Mouse (Mus musculus): ENCODE results near the gene Dio2. TPM values are rescaled to one million over a fixed set of nuclear protein-coding genes. Genes with fewer than 3 reads are reported as not detected.

Gene Dio2
- total RNA-seq (2015) = 0.80 and 0.98 TPM in 2 replicates
- total RNA-seq (2017) = 1.0 and 1.2 TPM in 2 replicates

DNA sequence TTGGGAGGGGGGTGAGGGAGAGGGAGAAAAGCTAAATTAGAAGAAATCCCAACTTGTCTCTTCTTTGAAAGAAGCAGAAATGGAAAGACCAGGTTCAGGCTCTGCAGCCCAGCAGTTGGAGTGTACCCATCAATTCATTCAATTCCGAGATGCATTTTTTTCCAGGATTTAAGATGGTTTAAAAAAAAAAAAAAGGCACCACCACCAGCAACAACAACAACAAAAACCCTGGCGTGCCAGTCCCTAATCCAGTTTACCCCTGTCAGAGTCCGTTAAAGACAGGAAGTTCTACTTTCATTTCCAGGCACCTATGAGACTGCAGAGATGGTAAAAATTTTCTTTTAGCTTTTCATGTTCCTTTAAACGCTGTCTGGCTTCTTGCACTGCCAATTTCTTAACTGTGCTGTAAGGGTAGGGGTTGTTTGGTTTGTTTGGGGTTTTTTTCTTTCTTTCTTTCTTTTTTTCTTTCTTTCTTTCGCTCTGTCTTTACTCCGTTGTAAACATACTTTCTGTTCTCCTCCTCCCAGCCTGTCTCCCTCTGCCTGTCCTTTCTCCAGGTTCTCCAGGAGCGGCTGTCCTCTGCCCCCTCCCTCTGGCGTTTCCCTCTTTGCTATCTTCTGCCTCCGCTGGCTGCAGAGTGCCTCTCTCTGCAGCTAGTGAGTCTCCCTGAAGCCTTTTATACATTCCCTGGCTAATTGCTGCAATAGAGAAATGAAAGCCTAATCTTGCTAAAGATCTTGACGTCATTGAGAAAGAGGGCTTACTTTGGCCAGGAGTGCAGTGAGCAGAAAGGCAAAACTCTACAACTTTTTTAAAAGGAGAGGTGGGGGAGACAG lies at the start of gene Dio2:
TSS of gene Dio2 (minus strand) at position 51 of the 836 bp plus-strand sequence.
- ATAC-seq (ENCODE audit: poor library complexity, severe bottlenecking) = peak; percentile 37

- no peak for ATAC-seq (ENCODE audit: poor library complexity, severe bottlenecking)
These were observed 43.2 kb upstream of the Dio2 start for GRCm38 (mm10) chr12:90781438-90781837.

GRCm38 (mm10) chr12:90744752-90745151 lies 6.5 kb upstream of the Dio2 start:
- no peak for ATAC-seq (ENCODE audit: poor library complexity, severe bottlenecking)

DNA sequence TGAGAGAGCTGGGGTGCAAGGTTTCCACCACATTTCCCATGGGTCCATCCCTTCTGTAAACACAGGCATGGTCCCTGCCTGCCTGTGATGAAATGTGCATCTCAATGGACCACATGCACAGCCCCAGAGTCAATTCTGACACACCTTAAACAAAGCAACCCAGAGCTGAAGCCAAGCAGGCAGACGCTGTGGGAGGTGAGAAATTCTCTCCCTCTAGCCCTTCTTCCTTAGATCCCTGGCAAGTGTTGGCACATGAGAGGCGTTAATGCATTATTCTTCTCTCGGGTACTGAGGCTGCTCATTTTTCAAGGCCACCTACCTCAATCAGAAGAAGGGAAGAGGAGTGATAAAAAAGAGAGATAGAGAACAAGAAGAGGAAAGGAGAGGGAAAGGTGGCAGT lies 5.4 kb upstream of the Dio2 start:
- ATAC-seq (ENCODE audit: poor library complexity, severe bottlenecking) = no peak

- ATAC-seq (ENCODE audit: poor library complexity, severe bottlenecking) = peak; percentile 45
These were observed 2.2 kb upstream of the Dio2 start for GRCm38 (mm10) chr12:90740468-90740867.

DNA sequence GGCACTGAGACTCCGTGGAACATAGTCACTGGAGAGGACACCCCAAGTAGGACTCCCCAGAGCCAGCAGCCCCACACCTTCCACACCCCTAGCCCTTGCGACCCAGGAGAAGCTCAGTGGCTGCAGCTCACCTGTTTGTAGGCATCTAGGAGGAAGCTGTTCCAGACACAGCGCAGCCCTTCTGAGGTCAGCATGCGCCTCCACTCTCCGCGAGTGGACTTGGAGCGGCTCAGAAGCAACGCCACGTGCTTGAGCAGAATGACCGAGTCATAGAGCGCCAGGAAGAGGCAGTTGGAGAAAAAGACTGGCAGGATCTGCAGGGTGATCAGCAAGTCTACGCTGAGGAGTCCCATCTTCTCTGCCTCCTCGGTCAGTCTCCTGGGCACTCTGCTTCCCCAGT lies 306 bp downstream of the Dio2 start:
- peak; percentile 49 for ATAC-seq (ENCODE audit: poor library complexity, severe bottlenecking)

DNA sequence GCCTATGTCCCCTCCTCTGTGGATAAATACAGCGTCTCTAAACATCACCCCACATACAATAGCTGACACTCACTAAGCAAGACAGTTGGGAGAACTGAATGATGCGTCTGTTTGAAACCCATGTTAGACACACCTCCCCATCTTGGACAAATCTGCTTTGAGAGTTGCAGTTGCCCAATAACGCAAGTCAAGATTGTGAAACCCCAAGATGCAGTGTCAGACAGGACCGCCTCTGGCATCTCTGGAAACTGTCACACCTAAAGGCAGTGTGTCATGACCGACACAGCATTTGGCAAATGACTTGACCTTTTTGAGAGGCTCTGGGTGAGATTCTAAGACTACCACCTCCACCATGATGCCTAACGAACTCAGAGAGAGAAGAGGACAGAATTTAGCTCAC lies 2.8 kb downstream of the Dio2 start:
- ATAC-seq (ENCODE audit: poor library complexity, severe bottlenecking) = peak; percentile 69

- no peak for ATAC-seq (ENCODE audit: poor library complexity, severe bottlenecking)
These were observed 3.7 kb downstream of the Dio2 start for GRCm38 (mm10) chr12:90734503-90734902.

DNA sequence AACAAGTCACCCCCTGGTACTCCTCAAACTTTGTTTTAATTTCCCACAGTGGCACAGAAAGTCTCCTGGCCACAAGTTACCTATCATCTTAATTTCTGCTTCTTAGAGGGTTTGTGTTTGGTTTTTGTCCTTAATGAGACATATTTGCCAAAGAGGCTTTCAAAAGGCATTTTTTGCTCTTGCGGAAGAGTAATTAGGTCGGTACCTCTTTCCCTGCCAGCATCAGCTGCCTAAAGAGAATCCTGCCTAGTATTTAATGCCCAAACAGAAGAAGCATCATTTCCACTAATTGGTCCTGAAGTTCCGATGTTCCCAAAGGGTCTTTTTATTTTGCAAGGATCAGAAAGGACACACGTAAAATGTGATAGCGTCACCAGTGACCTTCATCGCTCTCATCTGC lies 4.5 kb downstream of the Dio2 start:
- no peak for ATAC-seq (ENCODE audit: poor library complexity, severe bottlenecking)

DNA sequence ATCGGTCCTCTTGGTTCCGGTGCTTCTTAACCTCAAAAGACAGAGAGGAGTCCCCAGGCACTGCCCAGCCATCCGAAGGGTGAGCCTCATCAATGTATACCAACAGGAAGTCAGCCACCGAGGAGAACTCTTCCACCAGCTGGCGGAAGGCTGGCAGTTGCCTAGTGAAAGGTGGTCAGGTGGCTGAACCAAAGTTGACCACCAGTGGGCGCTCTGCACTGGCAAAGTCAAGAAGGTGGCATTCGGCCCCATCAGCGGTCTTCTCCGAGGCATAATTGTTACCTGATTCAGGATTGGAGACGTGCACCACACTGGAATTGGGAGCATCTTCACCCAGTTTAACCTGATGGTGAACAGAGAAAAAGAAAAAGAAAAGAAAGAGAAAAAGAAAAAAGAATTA lies 8.6 kb downstream of the Dio2 start:
- ATAC-seq (ENCODE audit: poor library complexity, severe bottlenecking) = peak; percentile 88

DNA sequence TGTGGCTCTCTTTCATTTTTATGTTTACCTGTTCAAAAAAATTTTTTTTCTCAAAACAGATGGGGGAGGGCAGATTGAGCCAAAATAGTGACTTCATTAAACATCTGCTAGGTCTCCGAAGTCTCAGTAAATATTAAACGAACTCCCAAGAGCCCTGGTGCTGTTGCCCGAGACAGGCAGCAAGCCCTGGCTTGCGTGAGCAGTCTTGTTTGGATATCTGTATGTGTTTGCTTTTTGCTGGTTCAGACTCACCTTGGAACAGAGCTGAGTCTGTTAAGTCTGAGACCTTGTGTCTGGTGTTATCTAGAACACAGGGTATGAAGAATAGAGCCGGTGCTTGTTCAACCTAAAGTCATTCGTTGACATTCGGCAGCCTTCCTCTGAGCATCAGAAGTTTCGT lies 13.1 kb downstream of the Dio2 start:
- ATAC-seq (ENCODE audit: poor library complexity, severe bottlenecking) = no peak

DNA sequence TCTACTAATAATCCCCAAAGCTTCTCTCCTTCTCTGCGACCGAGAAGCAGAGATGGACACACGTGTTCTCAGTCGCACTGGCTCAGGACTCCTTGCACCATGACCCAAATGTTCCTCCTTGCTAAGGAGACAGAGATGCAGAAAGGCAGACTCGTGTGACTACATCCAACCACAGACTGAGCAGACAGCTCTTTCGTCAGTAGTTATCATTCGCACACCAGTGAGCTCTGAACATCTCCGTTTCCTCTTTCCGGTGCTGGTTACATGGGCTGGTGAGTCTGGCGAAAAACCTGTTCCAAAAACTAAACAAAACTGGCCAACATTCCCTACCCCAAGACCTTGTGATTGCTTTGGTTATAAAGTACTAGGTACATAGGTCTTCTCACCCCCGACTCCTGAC lies 13.6 kb downstream of the Dio2 start:
- ATAC-seq (ENCODE audit: poor library complexity, severe bottlenecking) = peak; percentile 86

GRCm38 (mm10) chr12:90694135-90694534 lies 44.1 kb downstream of the Dio2 start:
- ATAC-seq (ENCODE audit: poor library complexity, severe bottlenecking) = no peak

All from megakaryocyte, adult 5-6 weeks (primary cell).